In the genomic region with DNA sequence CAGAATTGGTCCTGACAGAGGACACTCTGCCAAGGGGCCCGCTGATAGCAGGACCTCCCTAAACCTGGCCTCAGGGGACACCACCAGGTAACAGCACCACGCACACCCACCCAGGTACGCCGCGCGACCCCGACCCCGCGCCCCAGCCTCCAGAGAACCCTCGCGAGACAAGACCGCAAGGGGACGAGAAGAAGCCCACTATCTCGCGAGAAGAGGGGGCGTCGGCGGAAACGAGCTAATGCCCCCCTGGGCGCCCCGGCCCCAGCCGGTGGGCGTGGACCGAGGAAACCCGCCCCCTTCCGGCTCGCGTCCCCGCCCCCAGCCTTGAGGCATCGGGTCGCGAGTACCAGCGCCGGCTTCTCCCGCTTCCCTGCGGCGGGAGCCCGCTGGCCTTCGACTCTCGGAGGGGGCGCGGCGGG, we compare ENCODE assay signal across 8 mouse cellular contexts. TPM values are rescaled to one million over a fixed set of nuclear protein-coding genes. Genes with fewer than 3 reads are reported as not detected.
DNase-seq lines count a peak whose midpoint lies in the region; ATAC-seq and TF ChIP-seq lines count a peak whose summit lies in the region.

A gene (plus strand): TSS at position 339 of the 419 bp plus-strand sequence.

- intact Hi-C loops in heart, postnatal 36 days (cut with DNase I): no loop called here

- peak within 1 kb of the TSS; percentile 93 for H3K4me2 ChIP-seq in forebrain, embryonic 16.5 days (ENCODE audit: low read length)

- H3K27me3 ChIP-seq in ES-Bruce4 (ENCODE audit: control insufficient read depth, insufficient read depth, low read length, poor library complexity, severe bottlenecking): no peaks in the 10 kb centered on the region
- H3K27me3 ChIP-seq in forebrain, embryonic 16.5 days (replicated peaks; ENCODE audit: control insufficient read depth, insufficient read depth, low read length): no peaks in the 10 kb centered on the region

- no peaks in the 10 kb centered on the region for H3K9me3 ChIP-seq in ES-Bruce4 (replicated peaks; ENCODE audit: control insufficient read depth, insufficient read depth, low read length, poor library complexity, severe bottlenecking)
- H3K9me3 ChIP-seq in forebrain, embryonic 16.5 days (ENCODE audit: control insufficient read depth, low read length): no peaks in the 10 kb centered on the region

- TF ChIP-seq CTCF in ES-Bruce4 (IDR thresholded peaks at IDR 0.05; ENCODE audit: low read depth, low read length): no peak
- TF ChIP-seq CTCF in layer of hippocampus, adult 2 months (conservative IDR thresholded peaks at IDR 0.05): peak; percentile 9; the same call in 1 of the 2 replicates
- no peak for TF ChIP-seq CTCF in lung, adult 2 months (IDR thresholded peaks at IDR 0.05; ENCODE audit: insufficient read depth, low read length)
- TF ChIP-seq CTCF in olfactory bulb, adult 2 months (IDR thresholded peaks at IDR 0.05; ENCODE audit: insufficient read depth, low read depth, low read length): no peak

- ATAC-seq in cerebellum, adult (ENCODE audit: insufficient number of reproducible peaks, low FRiP score, low TSS enrichment): peak; percentile 82
- ATAC-seq in forebrain, embryonic 16.5 days: peak; percentile 95

- H3K27ac ChIP-seq in ES-Bruce4 (ENCODE audit: insufficient read depth, low read length): no peak within 1 kb of the TSS
- peak within 1 kb of the TSS; percentile 84 for H3K27ac ChIP-seq in forebrain, embryonic 16.5 days (ENCODE audit: low read length)
- peak within 1 kb of the TSS; percentile 97 for H3K27ac ChIP-seq in layer of hippocampus, adult 2 months
- H3K27ac ChIP-seq in olfactory bulb, adult 2 months (ENCODE audit: insufficient read depth, low read depth, low read length): peak within 1 kb of the TSS; percentile 83

- H3K4me3 ChIP-seq in ES-Bruce4 (ENCODE audit: low read depth, low read length): peak within 1 kb of the TSS; percentile 93
- peak within 1 kb of the TSS; percentile 57 for H3K4me3 ChIP-seq in forebrain, embryonic 16.5 days (replicated peaks; ENCODE audit: low read length)
- peak within 1 kb of the TSS; percentile 95 for H3K4me3 ChIP-seq in layer of hippocampus, adult 2 months
- H3K4me3 ChIP-seq in lung, adult 2 months (replicated peaks; ENCODE audit: extremely low read depth, low read depth, low read length): peak within 1 kb of the TSS; percentile 76
- peak within 1 kb of the TSS; percentile 98 for H3K4me3 ChIP-seq in olfactory bulb, adult 2 months (ENCODE audit: insufficient read depth, low read depth, low read length)

- peak; percentile 25; the same call in 1 of the 2 replicates for TF ChIP-seq EP300 in ES-Bruce4 (IDR thresholded peaks at IDR 0.05; ENCODE audit: insufficient read depth, low read depth, low read length)

- DNase-seq in heart, postnatal 36 days: peak; percentile 72
- peak; percentile 87 to 91 for DNase-seq in layer of hippocampus, adult 2 months (ENCODE audit: low spot score in 2 of 2)
- peak; percentile 79 for DNase-seq in lung, adult 2 months
- peak; percentile 91 to 94 for DNase-seq in thymus, adult 18-20 months

- peak within 1 kb of the TSS; percentile 88 for H3K9ac ChIP-seq in ES-Bruce4 (ENCODE audit: low read depth, poor library complexity, severe bottlenecking)
- peak within 1 kb of the TSS; percentile 70 for H3K9ac ChIP-seq in forebrain, embryonic 16.5 days (replicated peaks; ENCODE audit: low read depth, low read length)

- under 1% methylated on average over 39 of the region's 43 CpGs for WGBS in forebrain, embryonic 16.5 days
- WGBS in lung, adult 2 months: 1% methylated on average over 40 of the region's 43 CpGs
- WGBS in olfactory bulb, adult 2 months: under 1% methylated on average over 42 of the region's 43 CpGs

- peaks cover 3% of the 10 kb centered on the region; the same call in 1 of the 2 replicates for H3K36me3 ChIP-seq in ES-Bruce4 (ENCODE audit: control insufficient read depth, insufficient read depth, low read length, poor library complexity, severe bottlenecking)
- H3K36me3 ChIP-seq in forebrain, embryonic 16.5 days (ENCODE audit: control insufficient read depth, insufficient read depth): no peaks in the 10 kb centered on the region

- peak; percentile 41 for TF ChIP-seq POLR2A in ES-Bruce4 (IDR thresholded peaks at IDR 0.05; ENCODE audit: insufficient read depth, low read length)
- peak; percentile 43; the same call in 1 of the 2 replicates for TF ChIP-seq POLR2A in lung, adult 2 months (IDR thresholded peaks at IDR 0.05; ENCODE audit: borderline replicate concordance, extremely low read depth, low read depth, low read length)
- peak; percentile 39; the same call in 1 of the 2 replicates for TF ChIP-seq POLR2A in olfactory bulb, adult 2 months (IDR thresholded peaks at IDR 0.05; ENCODE audit: insufficient read depth, low read depth, low read length)

- H3K4me1 ChIP-seq in ES-Bruce4 (ENCODE audit: control insufficient read depth, insufficient read depth, low read length): no peaks in the 10 kb centered on the region
- H3K4me1 ChIP-seq in forebrain, embryonic 16.5 days (replicated peaks; ENCODE audit: control insufficient read depth, insufficient read depth, low read length): peaks cover 14% of the 10 kb centered on the region
- peaks cover 11% of the 10 kb centered on the region for H3K4me1 ChIP-seq in lung, adult 2 months (ENCODE audit: control insufficient read depth, insufficient read depth, low read length)
- H3K4me1 ChIP-seq in olfactory bulb, adult 2 months (ENCODE audit: control insufficient read depth, insufficient read depth, low read length): peaks cover 2% of the 10 kb centered on the region; the same call in 1 of the 2 replicates

RNA-seq across cellular contexts. Expression of the gene that starts here (rescaled TPM):
- polyA plus RNA-seq in ES-Bruce4 (2011; ENCODE audit: insufficient read depth, insufficient read length, low read depth, missing spikeins): 76.2 and 77.6 TPM in 2 replicates
- polyA plus RNA-seq in forebrain, embryonic 16.5 days (2015; fragmentation: Nextera tagmentation; extraction: Ambion mirVana): 25.0 and 25.8 TPM in 2 replicates
- total RNA-seq in heart, postnatal 36 days (2021): 10 to 100 TPM; 11.2 to 12.8 TPM
- 100 to 1,000 TPM; 102 to 111 TPM for total RNA-seq in layer of hippocampus, adult 2 months (2021)
- 28.7 and 38.5 TPM in 2 replicates for polyA plus RNA-seq in lung, adult 2 months (2012; rRNA removed)
- not detected in 2 replicates for polyA plus RNA-seq in olfactory bulb, adult 2 months (2012; ENCODE audit: insufficient read depth, insufficient read length, low replicate concordance, missing spikeins)

Comparison
In these comparisons a context has a peak if more than half of its experiments do, and no peak if none do; other contexts are left out.
1. RNA of the gene that starts here (total RNA-seq): 102 to 111 TPM in layer of hippocampus, adult 2 months; 11.2 to 12.8 TPM in heart, postnatal 36 days; every median in the first group is over 4 times any median in the second.
2. Peak in every context shown above with its lines, with median percentiles within 50 percentile points of each other: H3K4me3 ChIP-seq, POLR2A ChIP-seq and DNase-seq.